Mouse (Mus musculus) midbrain, embryonic 10.5 days (tissue): ENCODE measurements at regions not wholly inside any gene's neighbourhood (a gene's known extent, or its start where the extent isn't known, plus 50 kb on each side); places are given as distances from the start of the nearest gene placed in this dataset.
"Not testable (repeated sequence)": the region's sequence is repeated elsewhere in the genome, so short reads cannot be mapped to it uniquely, and the experiment has no call there.

Experiments used
- DNase-seq: peaks from one replicate; pipeline ENCODE4 v3.0.0-alpha.2; 2017; ENCODE audit warnings: low spot score
- H3K27ac ChIP-seq: fragments of 300-500 bp; sonication (generic); replicated peaks from 2 replicates; pipeline ENCODE4 v1.5.1; 2016; ENCODE audit warnings: mild to moderate bottlenecking
- H3K27me3 ChIP-seq: fragments of 300-500 bp; sonication (generic); 2 replicates; pipeline ENCODE4 v1.6.1; 2016; ENCODE audit warnings: low read depth, mild to moderate bottlenecking; ENCODE audit not compliant: poor library complexity, severe bottlenecking
- H3K36me3 ChIP-seq: fragments of 300-500 bp; sonication (generic); 2 replicates; pipeline ENCODE4 v1.6.1; 2016; ENCODE audit warnings: mild to moderate bottlenecking, moderate library complexity
- H3K4me1 ChIP-seq: fragments of 300-500 bp; sonication (generic); 2 replicates; pipeline ENCODE4 v1.6.1; 2016
- H3K4me3 ChIP-seq: fragments of 300-500 bp; sonication (generic); 2 replicates; pipeline ENCODE4 v1.5.1; 2016; ENCODE audit warnings: mild to moderate bottlenecking, moderate library complexity
- H3K9me3 ChIP-seq: fragments of 300-500 bp; sonication (generic); replicated peaks from 2 replicates; pipeline ENCODE4 v1.6.1; 2016; ENCODE audit warnings: mild to moderate bottlenecking
- WGBS: fragments of 180-500 bp; shearing (Covaris S2); methylation state at CpG from one replicate; pipeline ENCODE4 v1.1.7; 2016; 5-methylcytosine and 5-hydroxymethylcytosine counted together

GRCm38 (mm10) chr4:44424831-44425704 is 124.4 kb downstream of the Melk start:
- peak; percentile 60 for DNase-seq
- H3K4me1 ChIP-seq: peaks cover 17% of the 10 kb centered on the region
- H3K27ac ChIP-seq: peak overlapping the region; percentile 69
- no peaks in the 10 kb centered on the region for H3K36me3 ChIP-seq
- no peaks in the 10 kb centered on the region for H3K9me3 ChIP-seq
- peaks cover 80% of the 10 kb centered on the region for H3K27me3 ChIP-seq
- under 1% methylated on average over 55 of the region's 56 CpGs for WGBS
- H3K4me3 ChIP-seq: peak overlapping the region; percentile 75

- Histone ChIP-seq H3K27me3 (no peaks in the 10 kb centered on the region), H3K9me3 (no peaks in the 10 kb centered on the region), H3K27ac (no peak overlapping the region), H3K4me3 (no peak overlapping the region), H3K36me3 (no peaks in the 10 kb centered on the region), H3K4me1 (0 out of 2 replicates have a peak, but pooled peaks cover 4% of the 10 kb centered on the region)
- DNase-seq: no peak
- WGBS: 45% methylated on average over 9 of the region's 9 CpGs
Measured at GRCm38 (mm10) chr4:44434593-44434992, 133.9 kb downstream of the Melk start.

- peak overlapping the region; percentile 47; the same call in 1 of the 2 replicates for H3K27ac ChIP-seq
- no peak overlapping the region for H3K4me3 ChIP-seq
- DNase-seq: no peak
- peaks cover 13% of the 10 kb centered on the region for H3K4me1 ChIP-seq
- no peaks in the 10 kb centered on the region for H3K27me3 ChIP-seq
- H3K9me3 ChIP-seq: no peaks in the 10 kb centered on the region
- 39% methylated on average over 4 of the region's 4 CpGs for WGBS
- H3K36me3 ChIP-seq: no peaks in the 10 kb centered on the region
Measured at GRCm38 (mm10) chr4:44445511-44445910, 144.8 kb downstream of the Melk start.

- no peak overlapping the region for H3K27ac ChIP-seq
- H3K9me3 ChIP-seq: no peaks in the 10 kb centered on the region
- H3K4me3 ChIP-seq: no peak overlapping the region
- peaks cover 16% of the 10 kb centered on the region for H3K4me1 ChIP-seq
- no peaks in the 10 kb centered on the region for H3K27me3 ChIP-seq
- no peaks in the 10 kb centered on the region for H3K36me3 ChIP-seq
- WGBS: 64% methylated on average over 10 of the region's 10 CpGs
- no peak for DNase-seq
Measured at GRCm38 (mm10) chr4:44450881-44451532, 150.3 kb downstream of the Melk start.

GRCm38 (mm10) chr4:44452043-44452618 is 151.5 kb downstream of the Melk start:
- H3K9me3 ChIP-seq: no peaks in the 10 kb centered on the region
- DNase-seq: peak; percentile 29
- 56% methylated on average over 8 of the region's 8 CpGs for WGBS
- H3K27me3 ChIP-seq: no peaks in the 10 kb centered on the region
- 0 out of 2 replicates have a peak overlapping the region, but pooled peaks have one; percentile 52 for H3K27ac ChIP-seq
- H3K4me3 ChIP-seq: no peak overlapping the region
- H3K36me3 ChIP-seq: no peaks in the 10 kb centered on the region
- H3K4me1 ChIP-seq: peaks cover 16% of the 10 kb centered on the region

- no peak for DNase-seq
- 91% methylated on average over 11 of the region's 11 CpGs for WGBS
- no peak overlapping the region for H3K27ac ChIP-seq
Measured at GRCm38 (mm10) chr4:44453552-44453951, 152.9 kb downstream of the Melk start.

GRCm38 (mm10) chr4:44455851-44456250 is 155.2 kb downstream of the Melk start:
- no peak overlapping the region for H3K4me3 ChIP-seq
- peaks cover 16% of the 10 kb centered on the region for H3K4me1 ChIP-seq
- no peaks in the 10 kb centered on the region for H3K27me3 ChIP-seq
- no peak for DNase-seq
- no peaks in the 10 kb centered on the region for H3K9me3 ChIP-seq
- 90% methylated on average over 2 of the region's 2 CpGs for WGBS
- H3K36me3 ChIP-seq: no peaks in the 10 kb centered on the region
- H3K27ac ChIP-seq: no peak overlapping the region

More at GRCm38 (mm10) chr4:44453552-44453951, 152.9 kb downstream of the Melk start:
- no peak overlapping the region for H3K4me3 ChIP-seq
- H3K4me1 ChIP-seq: peaks cover 16% of the 10 kb centered on the region
- no peaks in the 10 kb centered on the region for H3K27me3 ChIP-seq
- no peaks in the 10 kb centered on the region for H3K9me3 ChIP-seq
- no peaks in the 10 kb centered on the region for H3K36me3 ChIP-seq

GRCm38 (mm10) chr4:44473511-44473910 is 172.8 kb downstream of the Melk start:
- not testable (repeated sequence) for DNase-seq, H3K9me3 ChIP-seq, H3K36me3 ChIP-seq, H3K4me3 ChIP-seq, H3K4me1 ChIP-seq, H3K27me3 ChIP-seq, H3K27ac ChIP-seq
- 93% methylated on average over 21 of the region's 21 CpGs for WGBS
